10 mouse cellular contexts compared by ENCODE assay signal in the genomic region with DNA sequence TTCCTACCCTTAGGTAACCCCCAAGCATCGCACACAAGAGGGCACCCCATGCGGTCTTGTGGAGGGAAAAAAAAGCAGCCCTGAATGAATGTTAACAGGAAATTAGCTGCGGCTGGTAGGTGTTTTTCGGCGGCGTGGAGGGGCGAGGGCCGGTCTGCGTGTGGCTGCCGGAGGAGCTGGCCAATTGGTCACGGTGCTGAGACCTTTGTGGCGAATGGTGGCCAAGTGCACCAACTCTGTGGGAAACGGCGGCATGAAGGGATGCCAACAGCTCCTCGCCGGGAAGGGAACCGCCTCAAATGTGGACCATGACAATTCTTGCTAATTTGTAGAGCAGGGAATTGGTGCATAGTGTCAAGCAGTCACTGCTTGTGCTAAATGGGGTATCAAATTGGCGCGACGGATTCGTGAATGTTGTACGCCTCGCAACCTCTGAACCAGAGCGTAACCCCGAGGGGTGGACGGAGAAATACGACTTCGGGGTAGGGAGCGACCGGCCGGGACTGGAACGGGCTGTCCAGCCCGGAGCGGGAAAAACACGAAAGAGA. TPM values are rescaled to one million over a fixed set of nuclear protein-coding genes. Genes with fewer than 3 reads are reported as not detected.
DNase-seq lines count a peak whose midpoint lies in the region; ATAC-seq lines count a peak whose summit lies in the region.
"Had no signal": no experiment of that assay in that cellular context is flagged by ENCODE, and none has a peak within 500 bp of the region (broad histone marks: within the 10 kb centered on the region; RNA-seq: fewer than 3 reads in every experiment).

No protein-coding gene starts in this region.

- WGBS in kidney, embryonic 15.5 days: under 1% methylated on average over 35 of the region's 35 CpGs
- WGBS in hindbrain, embryonic 13.5 days: under 1% methylated on average over 35 of the region's 35 CpGs

- H3K9ac ChIP-seq in kidney, embryonic 15.5 days: no peak overlapping the region
- H3K9ac ChIP-seq in hindbrain, embryonic 13.5 days: no peak overlapping the region
- H3K9ac ChIP-seq: liver, embryonic 15.5 days had no signal

- no peaks in the 10 kb centered on the region for H3K36me3 ChIP-seq in kidney, embryonic 15.5 days
- no peaks in the 10 kb centered on the region for H3K36me3 ChIP-seq in hindbrain, embryonic 13.5 days
- H3K36me3 ChIP-seq: liver, embryonic 15.5 days had no signal

- H3K27me3 ChIP-seq in kidney, embryonic 15.5 days: peaks cover 99% of the 10 kb centered on the region
- peaks cover 99% of the 10 kb centered on the region for H3K27me3 ChIP-seq in hindbrain, embryonic 13.5 days

- ATAC-seq in kidney, embryonic 15.5 days (replicated peaks; ENCODE audit: low FRiP score): no peak
- ATAC-seq in hindbrain, embryonic 13.5 days (ENCODE audit: low FRiP score): peak; percentile 11; the same call in 1 of the 2 replicates

- peaks cover 44% of the 10 kb centered on the region for H3K4me1 ChIP-seq in kidney, embryonic 15.5 days
- peaks cover 4% of the 10 kb centered on the region for H3K4me1 ChIP-seq in brown adipose tissue, adult 24 weeks (ENCODE audit: control insufficient read depth, insufficient read depth, insufficient read length, low read length)
- peaks cover 24% of the 10 kb centered on the region for H3K4me1 ChIP-seq in hindbrain, embryonic 13.5 days (replicated peaks)

- H3K4me3 ChIP-seq in kidney, embryonic 15.5 days (replicated peaks): 0 out of 2 replicates have a peak overlapping the region, but pooled peaks have one; percentile 35
- peak overlapping the region; percentile 21; the same call in 1 of the 2 replicates for H3K4me3 ChIP-seq in brown adipose tissue, adult 24 weeks (ENCODE audit: insufficient read depth, low read depth, low read length)
- peak overlapping the region; percentile 9; the same call in 1 of the 2 replicates for H3K4me3 ChIP-seq in hindbrain, embryonic 13.5 days
- H3K4me3 ChIP-seq: erythroblast, embryonic 14.5 days; liver, embryonic 15.5 days had no signal

- no peak overlapping the region for H3K4me2 ChIP-seq in kidney, embryonic 15.5 days
- no peak overlapping the region for H3K4me2 ChIP-seq in hindbrain, embryonic 13.5 days

- no peak overlapping the region for H3K27ac ChIP-seq in kidney, embryonic 15.5 days
- no peak overlapping the region for H3K27ac ChIP-seq in brown adipose tissue, adult 24 weeks (replicated peaks; ENCODE audit: low read depth, low read length)
- H3K27ac ChIP-seq in hindbrain, embryonic 13.5 days: no peak overlapping the region
- H3K27ac ChIP-seq: liver, embryonic 15.5 days had no signal

- DNase-seq in kidney, adult 8-10 months: no peak
- peak; percentile 39 to 42 for DNase-seq in natural killer cell, adult 2 months (ENCODE audit: low spot score in 2 of 2)
- DNase-seq in cerebellum, adult 11 months: no peak
- DNase-seq in spleen, adult 12 weeks (ENCODE audit: low spot score): no peak
- DNase-seq in urinary bladder, adult 18-20 months (ENCODE audit: low spot score in 2 of 2): no peak

- no peaks in the 10 kb centered on the region for H3K9me3 ChIP-seq in kidney, embryonic 15.5 days (replicated peaks)
- no peaks in the 10 kb centered on the region for H3K9me3 ChIP-seq in hindbrain, embryonic 13.5 days
- H3K9me3 ChIP-seq: liver, embryonic 15.5 days had no signal

RNA-seq across cellular contexts. Expression of gene Dbx1, which starts 1.5 kb away (rescaled TPM):
- 0.24 and 0.43 TPM in 2 replicates for polyA plus RNA-seq in kidney, embryonic 15.5 days (2015; fragmentation: Nextera tagmentation; extraction: Ambion mirVana)
- polyA plus RNA-seq in brown adipose tissue, adult 24 weeks (2012; ENCODE audit: insufficient read depth, insufficient read length, missing spikeins): not detected in 2 replicates
- polyA plus RNA-seq in hindbrain, embryonic 13.5 days (2015; fragmentation: Nextera tagmentation; extraction: Ambion mirVana): 14.3 and 28.7 TPM in 2 replicates
- polyA plus RNA-seq: erythroblast, embryonic 14.5 days had no signal

Comparison
In these comparisons a context has a peak if more than half of its experiments do, and no peak if none do; other contexts are left out.
1. DNase-seq: peak in natural killer cell, adult 2 months (2 of 2); none in kidney, adult 8-10 months (0 of 2), cerebellum, adult 11 months (single experiment), spleen, adult 12 weeks (single experiment) and urinary bladder, adult 18-20 months (0 of 2).
2. RNA of gene Dbx1, which starts 1.5 kb away (polyA plus RNA-seq): 14.3 to 28.7 TPM in hindbrain, embryonic 13.5 days; 0.24 to 0.43 TPM in kidney, embryonic 15.5 days and not detected in brown adipose tissue, adult 24 weeks; every median in the first group is over 10 times any median in the second.
3. Peak in every context shown above with its lines, with median percentiles within 50 percentile points of each other: H3K4me3 ChIP-seq.